Mouse (Mus musculus): Measurements from ENCODE around the gene Skil.

Gene Skil

GRCm38 (mm10) chr3:31094531-31095178 is at the start of gene Skil:
Skil (plus strand) TSS chr3:31095058.
- DNase-seq (ENCODE audit: low spot score in 2 of 2), result peak; percentile 91 to 95

- DNase-seq (ENCODE audit: low spot score in 2 of 2), result no peak
Measured at GRCm38 (mm10) chr3:31047263-31047662, 47.6 kb upstream of the Skil start.

GRCm38 (mm10) chr3:31049087-31049486 is 45.8 kb upstream of the Skil start:
- DNase-seq (ENCODE audit: low spot score in 2 of 2), result no peak

- DNase-seq (ENCODE audit: low spot score in 2 of 2), result no peak
Measured at GRCm38 (mm10) chr3:31050375-31050774, 44.5 kb upstream of the Skil start.

GRCm38 (mm10) chr3:31051730-31052129 is 43.1 kb upstream of the Skil start:
- DNase-seq (ENCODE audit: low spot score in 2 of 2), result no peak

- DNase-seq (ENCODE audit: low spot score in 2 of 2), result no peak
Measured at GRCm38 (mm10) chr3:31053191-31053590, 41.7 kb upstream of the Skil start.

- DNase-seq (ENCODE audit: low spot score in 2 of 2), result no peak
Measured at GRCm38 (mm10) chr3:31054888-31055287, 40.0 kb upstream of the Skil start.

GRCm38 (mm10) chr3:31056047-31056650 is 38.7 kb upstream of the Skil start:
- no peak for DNase-seq (ENCODE audit: low spot score in 2 of 2)

GRCm38 (mm10) chr3:31056651-31057627 is 37.9 kb upstream of the Skil start:
- DNase-seq (ENCODE audit: low spot score in 2 of 2), result peak; percentile 71 to 72

- no peak for DNase-seq (ENCODE audit: low spot score in 2 of 2)
Measured at GRCm38 (mm10) chr3:31060745-31061102, 34.1 kb upstream of the Skil start.

GRCm38 (mm10) chr3:31061103-31061785 is 33.6 kb upstream of the Skil start:
- DNase-seq (ENCODE audit: low spot score in 2 of 2), result no peak

GRCm38 (mm10) chr3:31061786-31062120 is 33.1 kb upstream of the Skil start:
- DNase-seq (ENCODE audit: low spot score in 2 of 2), result no peak

GRCm38 (mm10) chr3:31062325-31062724 is 32.5 kb upstream of the Skil start:
- DNase-seq (ENCODE audit: low spot score in 2 of 2), result no peak

- DNase-seq (ENCODE audit: low spot score in 2 of 2), result no peak
Measured at GRCm38 (mm10) chr3:31068482-31068881, 26.4 kb upstream of the Skil start.

- no peak for DNase-seq (ENCODE audit: low spot score in 2 of 2)
Measured at GRCm38 (mm10) chr3:31071804-31072203, 23.1 kb upstream of the Skil start.

GRCm38 (mm10) chr3:31075808-31076207 is 19.1 kb upstream of the Skil start:
- no peak for DNase-seq (ENCODE audit: low spot score in 2 of 2)

- DNase-seq (ENCODE audit: low spot score in 2 of 2), result no peak
Measured at GRCm38 (mm10) chr3:31077068-31077703, 17.7 kb upstream of the Skil start.

- no peak for DNase-seq (ENCODE audit: low spot score in 2 of 2)
Measured at GRCm38 (mm10) chr3:31079450-31079849, 15.4 kb upstream of the Skil start.

- DNase-seq (ENCODE audit: low spot score in 2 of 2), result no peak
Measured at GRCm38 (mm10) chr3:31080791-31081502, 13.9 kb upstream of the Skil start.

GRCm38 (mm10) chr3:31082838-31083506 is 11.9 kb upstream of the Skil start:
- DNase-seq (ENCODE audit: low spot score in 2 of 2), result no peak
